Mouse (Mus musculus): ENCODE results near the gene Ctdsp1.

Ctdsp1 gene

GRCm38 (mm10) chr1:74390924-74391748, at the start of gene Ctdsp1:
TSS of gene Ctdsp1 (plus strand) at chr1:74391509.
- peak; percentile 96 to 99 for DNase-seq (ENCODE audit: low spot score in 2 of 2)

GRCm38 (mm10) chr1:74341898-74342297, 49.4 kb upstream of the Ctdsp1 start:
- DNase-seq (ENCODE audit: low spot score in 2 of 2): no peak

GRCm38 (mm10) chr1:74342308-74342707, 49.0 kb upstream of the Ctdsp1 start:
- no peak for DNase-seq (ENCODE audit: low spot score in 2 of 2)

DNA sequence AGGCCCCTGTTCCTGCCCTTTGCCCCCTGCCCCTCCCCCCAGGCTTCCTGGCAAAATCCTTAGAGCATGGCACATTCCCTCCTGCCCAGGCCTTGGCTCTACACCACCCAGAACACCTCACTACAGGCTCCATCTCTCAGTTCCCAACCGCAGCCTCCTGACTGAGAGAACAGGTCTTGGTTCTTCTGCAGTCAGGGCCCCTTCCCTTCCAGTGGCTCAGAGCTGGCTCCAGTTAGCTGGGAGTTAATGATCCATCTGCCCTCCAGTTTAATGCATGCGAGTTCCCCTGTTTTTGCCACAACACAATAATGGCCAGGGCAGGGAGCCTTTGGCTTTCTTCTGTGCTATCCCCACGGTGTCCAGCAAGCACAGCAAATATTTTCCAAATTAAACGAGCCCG, 48.1 kb upstream of the Ctdsp1 start:
- no peak for DNase-seq (ENCODE audit: low spot score in 2 of 2)

GRCm38 (mm10) chr1:74344163-74344916, 47.0 kb upstream of the Ctdsp1 start:
- no peak for DNase-seq (ENCODE audit: low spot score in 2 of 2)

- no peak for DNase-seq (ENCODE audit: low spot score in 2 of 2)
Measured at GRCm38 (mm10) chr1:74351185-74351769, 40.0 kb upstream of the Ctdsp1 start.

DNA sequence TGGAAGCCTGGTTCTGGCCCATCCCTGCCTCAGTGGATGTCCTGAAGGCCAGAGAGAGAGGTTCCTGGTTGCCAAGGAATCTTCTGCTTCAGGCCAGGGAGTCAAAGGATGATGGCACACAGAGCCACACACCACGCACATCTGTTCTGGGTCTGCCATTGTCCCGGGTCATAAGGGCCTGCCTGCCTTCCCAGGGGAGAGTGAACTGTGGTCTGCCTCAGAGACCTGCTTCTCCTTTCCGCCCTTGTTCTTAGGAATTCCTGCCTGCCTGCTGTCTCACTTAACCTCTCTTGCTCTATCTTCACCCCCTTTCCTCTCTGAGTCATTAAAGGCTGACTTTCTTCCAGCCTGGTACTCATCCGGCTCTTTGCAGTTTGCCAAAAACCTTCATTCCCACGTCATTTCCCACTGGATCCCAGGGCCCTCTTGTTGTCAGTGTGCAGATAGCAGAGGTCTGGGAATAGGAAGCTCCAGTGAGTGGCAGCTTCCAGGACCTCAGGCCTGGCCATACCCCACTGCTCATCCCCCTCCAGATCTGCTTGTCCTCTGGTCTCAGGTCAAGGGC, 38.7 kb upstream of the Ctdsp1 start:
- DNase-seq (ENCODE audit: low spot score in 2 of 2): no peak

DNA sequence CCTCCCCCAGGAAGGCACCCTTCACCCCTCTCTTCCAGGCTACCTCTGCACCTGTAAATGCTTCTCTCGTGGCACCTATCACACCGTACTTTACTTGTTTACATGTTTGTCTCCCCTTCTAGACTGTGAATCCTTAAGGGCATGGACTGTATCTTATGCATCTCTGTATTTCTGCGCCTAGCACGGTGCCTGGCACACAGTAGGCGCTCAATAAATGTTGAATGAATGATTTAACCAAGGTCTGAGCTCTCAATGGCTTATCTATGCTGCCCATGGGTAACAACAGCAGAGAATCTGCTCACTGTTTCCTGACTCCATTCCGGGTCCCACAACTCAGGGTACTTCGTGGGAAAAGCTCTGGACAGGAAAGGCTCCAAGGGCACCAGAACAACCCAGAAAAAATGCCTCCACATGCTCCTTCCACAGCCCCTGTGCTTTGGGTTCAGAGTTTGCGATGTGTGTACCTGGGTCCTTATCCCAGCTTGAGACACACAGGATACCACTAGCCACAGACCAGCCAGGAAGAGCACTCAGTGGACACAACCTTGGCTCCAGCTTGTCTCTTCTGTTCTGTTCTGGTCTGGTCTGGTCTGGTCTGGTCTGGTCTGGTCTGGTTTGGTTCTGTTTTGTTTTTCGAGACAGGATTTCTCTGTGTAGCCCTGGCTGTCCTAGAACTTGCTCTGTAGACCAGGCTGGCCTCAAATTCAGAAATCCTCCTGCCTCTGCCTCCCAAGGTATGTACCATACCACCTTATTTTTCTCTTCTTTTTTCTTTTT, 37.7 kb upstream of the Ctdsp1 start:
- no peak for DNase-seq (ENCODE audit: low spot score in 2 of 2)

- DNase-seq (ENCODE audit: low spot score in 2 of 2): no peak
Measured at GRCm38 (mm10) chr1:74357531-74357930, 33.8 kb upstream of the Ctdsp1 start.

DNA sequence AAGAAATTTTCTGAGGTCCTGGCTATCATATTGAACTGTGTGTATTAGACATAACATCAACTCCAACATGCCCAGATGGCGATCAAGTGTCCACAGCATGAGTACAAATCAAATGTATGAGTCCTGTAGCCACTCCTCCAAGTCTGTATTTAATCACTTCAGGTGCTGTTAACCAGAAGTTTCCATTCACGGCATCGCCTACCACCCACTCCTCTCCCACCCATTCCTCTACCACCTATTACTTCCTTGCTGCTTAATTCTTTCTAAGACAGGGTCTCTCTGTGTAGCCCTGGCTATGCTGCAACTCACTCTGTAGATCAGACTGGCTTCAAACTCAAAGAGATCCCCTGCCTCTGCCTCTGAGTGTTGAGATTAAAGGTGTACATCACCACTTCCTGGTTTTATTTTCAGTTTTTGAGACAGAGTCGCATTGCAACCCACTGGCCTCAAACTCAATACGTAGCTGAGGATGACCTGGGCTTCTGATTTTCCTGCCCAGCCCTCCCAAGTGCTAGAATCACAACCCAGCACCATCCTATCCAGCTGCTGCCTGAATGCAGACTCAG, 31.3 kb upstream of the Ctdsp1 start:
- DNase-seq (ENCODE audit: low spot score in 2 of 2): no peak

DNA sequence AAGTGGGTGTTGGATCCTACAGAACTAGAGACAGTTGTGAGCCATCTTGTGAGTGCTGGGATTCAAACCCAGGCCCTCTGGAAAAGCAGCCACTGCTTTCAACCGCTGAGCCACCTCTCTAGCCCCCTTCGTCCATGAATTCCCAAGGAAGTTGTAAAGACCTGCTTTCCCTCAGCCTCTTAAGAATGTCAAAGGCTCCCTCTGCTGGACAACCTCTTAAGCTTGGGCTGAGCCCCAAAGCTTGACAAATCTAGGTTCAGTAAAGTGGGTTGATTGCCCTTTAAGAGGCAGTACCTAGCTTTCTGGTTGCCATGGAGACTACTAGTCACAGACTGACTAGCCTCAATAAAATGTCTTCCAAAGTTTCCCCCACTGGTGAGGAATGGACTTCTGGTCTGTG, 29.5 kb upstream of the Ctdsp1 start, which contains the start of gene Catip:
Catip (plus strand) TSS at position 297 of the 400 bp plus-strand sequence.
- peak; percentile 62 to 72 for DNase-seq (ENCODE audit: low spot score in 2 of 2)

DNA sequence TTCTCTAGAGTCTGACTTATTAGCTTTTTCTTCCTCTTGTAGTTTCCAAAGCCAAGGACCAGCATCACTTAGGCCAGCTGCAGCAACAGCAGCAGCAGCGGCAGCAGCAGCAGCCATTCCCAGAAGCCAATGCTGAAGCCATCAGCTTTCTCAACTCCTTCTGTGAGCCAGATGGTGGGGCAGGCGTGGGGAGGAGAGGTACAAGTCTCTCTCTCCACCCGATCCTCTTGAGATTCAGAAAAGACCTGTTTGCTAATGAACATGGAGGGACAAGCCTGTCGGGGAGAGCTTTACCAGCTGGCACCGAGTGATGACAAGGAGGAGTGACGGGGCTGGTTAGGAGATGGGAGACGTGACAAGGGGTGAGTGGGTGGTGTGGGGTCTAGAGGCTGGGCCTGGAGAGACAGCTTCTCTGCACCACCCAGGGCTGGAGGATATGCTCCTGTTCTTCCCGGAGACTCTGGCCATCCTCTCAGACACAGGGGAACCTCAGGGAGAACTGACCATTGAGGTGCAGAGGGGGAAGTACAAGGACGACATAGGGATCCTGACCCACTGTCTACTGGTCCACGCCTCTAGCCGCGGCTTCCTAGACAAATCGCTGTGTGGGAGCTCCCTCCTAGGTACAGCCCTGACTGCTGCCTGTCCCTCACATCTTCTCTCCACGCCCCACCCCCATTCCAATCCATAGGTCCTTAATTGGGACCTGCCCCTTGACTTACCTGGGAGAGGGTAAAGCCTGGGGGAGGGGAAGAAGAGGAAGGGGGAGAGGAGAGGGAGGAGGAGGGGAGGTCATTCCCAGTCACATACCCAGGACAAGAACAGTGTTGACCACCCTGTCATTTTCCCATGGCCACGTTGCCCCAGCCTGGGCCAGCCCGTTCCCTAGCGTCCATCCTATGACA, 28.7 kb upstream of the Ctdsp1 start:
- DNase-seq (ENCODE audit: low spot score in 2 of 2): no peak

DNA sequence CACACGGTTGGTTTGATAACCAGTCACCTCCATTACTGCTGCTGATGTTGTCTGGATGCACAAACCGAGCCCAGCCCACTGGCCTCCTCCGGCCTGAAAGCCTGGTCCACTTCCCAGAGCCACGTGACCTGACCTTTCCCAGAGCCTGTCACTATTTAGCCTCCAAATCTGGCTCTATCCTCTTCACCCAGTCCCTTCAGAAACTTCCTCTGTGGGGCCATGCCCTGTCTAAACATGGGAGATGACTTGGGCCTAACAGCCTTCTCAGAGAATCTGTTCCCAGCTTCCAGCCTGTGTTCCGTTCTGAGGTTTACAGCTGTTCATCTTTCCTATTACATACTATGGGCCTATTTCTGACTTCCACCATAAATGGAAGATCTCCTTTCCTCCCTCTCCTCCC, 27.9 kb upstream of the Ctdsp1 start:
- DNase-seq (ENCODE audit: low spot score in 2 of 2): no peak

GRCm38 (mm10) chr1:74364270-74364669, 27.0 kb upstream of the Ctdsp1 start:
- no peak for DNase-seq (ENCODE audit: low spot score in 2 of 2)

DNA sequence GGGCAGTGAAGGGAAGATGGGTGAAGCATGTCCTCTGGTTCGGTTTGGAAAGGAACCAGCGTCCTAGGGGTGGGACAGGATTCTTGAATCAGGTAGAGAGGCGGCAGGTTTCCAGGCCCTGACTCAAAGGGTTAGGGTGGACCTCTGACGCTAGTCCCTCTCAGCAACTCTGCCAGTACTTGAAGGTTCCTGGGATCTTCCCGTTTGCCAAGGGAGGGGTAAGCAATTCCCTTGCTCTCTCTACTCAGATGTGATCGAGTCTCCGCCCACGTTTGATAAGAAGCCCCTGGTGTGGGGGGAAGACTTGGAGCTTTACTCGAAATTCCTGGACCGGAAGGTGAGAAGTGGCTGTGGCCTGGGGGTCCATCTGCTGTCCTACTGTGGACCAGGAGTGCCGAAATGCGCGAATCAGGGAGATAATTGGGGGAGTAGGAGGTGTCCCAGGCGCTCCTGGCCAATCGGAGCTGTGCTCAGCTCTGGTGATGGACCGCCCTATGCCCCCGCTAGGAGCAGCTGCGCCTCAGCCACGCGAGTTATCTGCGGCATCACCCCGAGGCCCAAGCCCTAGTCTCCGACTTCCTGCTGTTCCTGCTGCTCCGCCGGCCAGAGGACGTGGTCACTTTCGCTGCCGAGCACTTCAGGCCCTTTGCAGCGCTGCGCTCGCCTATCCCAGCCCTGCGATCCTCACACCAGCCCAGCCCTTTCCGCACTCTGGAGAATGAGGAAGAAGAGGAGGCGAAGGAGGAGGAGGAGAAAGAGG, 23.2 kb upstream of the Ctdsp1 start:
- DNase-seq (ENCODE audit: low spot score in 2 of 2): peak; percentile 55 to 72

- DNase-seq (ENCODE audit: low spot score in 2 of 2): no peak
Measured at GRCm38 (mm10) chr1:74370040-74370439, 21.3 kb upstream of the Ctdsp1 start.

GRCm38 (mm10) chr1:74373372-74373771, 17.9 kb upstream of the Ctdsp1 start:
- no peak for DNase-seq (ENCODE audit: low spot score in 2 of 2)

- DNase-seq (ENCODE audit: low spot score in 2 of 2): peak in 1 of 2 experiments; percentile 11
Measured at GRCm38 (mm10) chr1:74374980-74375379, 16.3 kb upstream of the Ctdsp1 start, which contains the start of gene Slc11a1. TSS of gene Slc11a1 (plus strand) at chr1:74375195.

DNA sequence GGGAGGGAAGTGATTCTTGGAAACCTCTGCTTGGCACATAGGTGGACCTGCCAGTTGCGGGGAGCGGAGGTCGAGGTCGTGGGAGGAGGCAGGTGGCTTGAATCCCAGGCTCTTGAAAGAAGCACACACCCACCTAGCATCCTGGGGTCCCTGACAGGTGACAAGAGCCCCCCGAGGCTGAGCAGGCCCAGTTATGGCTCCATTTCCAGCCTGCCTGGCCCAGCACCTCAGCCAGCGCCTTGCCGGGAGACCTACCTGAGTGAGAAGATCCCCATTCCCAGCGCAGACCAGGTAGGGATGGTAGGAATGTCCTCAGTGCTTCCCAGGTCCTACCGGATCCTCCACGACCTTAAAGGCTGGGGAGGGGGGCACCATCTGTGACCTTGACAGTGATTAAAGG, 15.7 kb upstream of the Ctdsp1 start:
- DNase-seq (ENCODE audit: low spot score in 2 of 2): no peak
